Mouse (Mus musculus) liver, postnatal 0 days (tissue): ENCODE data around the gene Bak1.

Experiments used
- CTCF ChIP-seq: sonication (generic); IDR thresholded peaks from 2 replicates; pipeline ENCODE4 v1.5.1; 2016; ENCODE audit warnings: antibody characterized with exemption, low read depth
- EP300 ChIP-seq: IDR thresholded peaks from 2 replicates; pipeline ENCODE4 v1.6.1; 2016; ENCODE audit warnings: antibody characterized with exemption, low read depth, mild to moderate bottlenecking

DNA sequence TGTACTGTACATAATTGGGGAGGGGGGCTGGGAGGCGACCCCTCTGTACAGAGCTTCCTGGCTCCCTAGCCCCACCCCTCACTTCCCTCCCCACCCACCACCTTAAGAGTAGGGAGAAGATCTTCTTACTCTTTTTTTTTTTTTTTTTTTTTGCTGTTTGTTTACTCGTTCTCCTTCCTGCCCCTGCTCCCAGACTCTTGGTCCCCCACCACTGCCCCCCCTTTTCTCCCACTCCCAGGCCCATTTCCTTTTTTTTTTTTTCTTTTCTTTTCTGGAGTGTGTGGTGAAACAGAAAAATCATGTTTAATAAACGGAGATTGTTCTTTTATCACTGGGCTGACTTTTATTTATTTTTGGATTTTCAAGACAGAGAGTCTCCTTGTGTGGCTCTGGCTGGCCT is 56.7 kb downstream of the Bak1 start:
- no peak for TF ChIP-seq EP300
- TF ChIP-seq CTCF = no peak
